Mouse (Mus musculus): ENCODE measurements at regions not wholly inside any gene's neighbourhood (a gene's known extent, or its start where the extent isn't known, plus 50 kb on each side); places are given as distances from the start of the nearest gene placed in this dataset.
"Not testable (repeated sequence)": the region's sequence is repeated elsewhere in the genome, so short reads cannot be mapped to it uniquely, and the experiment has no call there.

DNA sequence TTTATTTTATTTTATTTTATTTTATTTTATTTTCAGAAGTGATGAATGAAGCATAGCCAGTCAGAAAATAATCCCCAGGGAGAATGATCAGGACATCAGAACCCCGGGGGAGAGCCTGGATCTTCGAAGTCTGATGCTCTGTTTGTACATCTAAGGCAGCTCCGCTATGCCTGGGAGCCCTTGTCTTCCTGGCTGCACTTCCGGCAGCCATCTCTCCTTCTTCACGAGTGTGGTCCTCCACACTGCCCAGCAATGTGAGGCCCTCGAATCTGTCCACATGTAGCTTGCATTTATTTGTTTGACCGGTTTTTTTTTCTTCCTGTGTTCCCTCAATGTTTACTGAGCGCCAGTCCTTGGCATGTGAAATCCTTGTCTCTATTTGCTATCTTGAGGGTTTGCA lies 95.9 kb downstream of the Vcpkmt start:
- ATAC-seq (ENCODE audit: insufficient number of reproducible peaks, low FRiP score, low TSS enrichment), result no peak

GRCm38 (mm10) chr12:69485652-69486651 lies 96.9 kb downstream of the Vcpkmt start:
- ATAC-seq (ENCODE audit: insufficient number of reproducible peaks, low FRiP score, low TSS enrichment), result peak; percentile 52

GRCm38 (mm10) chr12:69481420-69481819 lies 101.4 kb downstream of the Vcpkmt start:
- no peak for ATAC-seq (ENCODE audit: insufficient number of reproducible peaks, low FRiP score, low TSS enrichment)

- ATAC-seq (ENCODE audit: insufficient number of reproducible peaks, low FRiP score, low TSS enrichment), result peak; percentile 79
Observed at GRCm38 (mm10) chr12:69476631-69477091, 104.4 kb upstream of the Gm9887 start.

DNA sequence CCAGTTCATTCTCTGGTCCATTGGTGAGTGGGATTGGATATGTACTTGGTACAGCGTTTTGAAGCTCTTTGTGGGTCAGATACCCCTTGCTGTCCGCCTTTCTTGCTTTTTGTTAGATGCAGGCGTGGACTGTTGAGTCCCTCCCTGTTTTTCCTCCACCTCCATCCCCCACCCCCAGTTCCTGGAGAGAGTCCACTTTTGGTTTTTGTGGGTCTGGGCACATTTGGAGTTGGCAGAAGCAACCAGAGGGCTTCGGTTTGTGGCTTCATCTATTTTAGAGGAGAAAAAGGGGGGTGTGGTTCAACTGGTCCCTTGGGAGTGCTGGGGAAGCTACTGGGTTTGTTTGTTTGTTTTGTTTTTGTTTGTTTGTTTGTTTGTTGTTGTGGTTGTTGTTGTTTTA lies 103.9 kb upstream of the Gm9887 start:
- ATAC-seq (ENCODE audit: insufficient number of reproducible peaks, low FRiP score, low TSS enrichment), result no peak

DNA sequence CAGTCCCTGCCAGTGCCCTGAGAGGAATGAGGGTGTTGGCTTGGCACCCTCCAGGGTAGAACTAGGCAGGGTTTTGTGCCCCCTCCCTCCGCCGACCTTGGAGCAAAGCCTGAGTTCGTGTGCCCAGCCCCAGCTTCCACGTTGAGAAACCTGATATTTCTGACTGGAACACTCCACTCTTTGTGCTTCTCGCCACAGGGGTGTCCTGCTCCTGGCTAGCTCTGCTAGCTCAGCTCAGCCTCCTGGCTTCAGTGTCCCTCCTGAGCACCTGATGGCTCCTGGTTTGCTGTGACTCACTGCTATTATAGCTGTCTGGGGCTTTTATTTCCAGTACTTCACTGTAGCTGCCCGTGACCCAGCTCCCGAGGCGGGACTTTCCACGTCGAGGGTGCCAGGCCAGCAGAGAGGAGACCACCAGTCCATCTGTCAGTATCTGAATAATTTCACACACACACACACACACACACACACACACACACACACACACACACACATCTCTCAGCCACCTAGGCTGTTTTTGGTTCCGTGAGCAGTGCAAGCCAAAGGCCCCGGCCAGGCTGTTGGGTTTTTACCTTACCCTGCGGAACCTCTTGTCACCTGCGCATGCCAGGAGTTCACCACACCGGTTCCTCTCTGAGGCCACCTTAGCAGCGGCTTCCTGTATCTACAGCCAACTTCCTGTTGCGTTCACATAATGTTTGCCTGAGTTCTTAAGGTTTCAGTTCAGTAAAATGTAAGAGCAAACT lies 102.8 kb upstream of the Gm9887 start:
- ATAC-seq (ENCODE audit: insufficient number of reproducible peaks, low FRiP score, low TSS enrichment), result peak; percentile 74; the same call in 1 of the 2 replicates

- ATAC-seq (ENCODE audit: insufficient number of reproducible peaks, low FRiP score, low TSS enrichment), result no peak
Observed at GRCm38 (mm10) chr12:69474141-69474915, 102.1 kb upstream of the Gm9887 start.

GRCm38 (mm10) chr12:69473379-69474057 lies 101.3 kb upstream of the Gm9887 start:
- no peak for ATAC-seq (ENCODE audit: insufficient number of reproducible peaks, low FRiP score, low TSS enrichment)

DNA sequence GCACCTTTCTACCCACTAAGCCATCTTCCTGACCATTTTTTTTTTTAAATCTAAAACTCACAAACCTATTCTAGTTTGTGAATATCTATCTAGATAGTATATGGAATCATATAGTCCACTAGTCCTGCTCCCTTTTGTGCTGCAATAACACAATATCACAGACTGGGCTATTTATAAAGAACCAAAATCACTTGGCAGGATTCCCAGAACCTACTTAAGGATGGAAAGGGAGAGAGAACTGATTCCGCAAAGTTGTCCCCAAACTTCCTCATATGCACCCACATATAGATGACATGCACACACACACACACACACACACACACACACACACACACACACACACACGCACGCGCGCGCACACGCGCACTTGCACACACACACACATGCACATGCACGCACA lies 100.7 kb upstream of the Gm9887 start:
- ATAC-seq (ENCODE audit: insufficient number of reproducible peaks, low FRiP score, low TSS enrichment), result no peak

GRCm38 (mm10) chr12:69471876-69472275 lies 99.6 kb upstream of the Gm9887 start:
- no peak for ATAC-seq (ENCODE audit: insufficient number of reproducible peaks, low FRiP score, low TSS enrichment)

- no peak for ATAC-seq (ENCODE audit: insufficient number of reproducible peaks, low FRiP score, low TSS enrichment)
Observed at GRCm38 (mm10) chr12:69469004-69469403, 96.7 kb upstream of the Gm9887 start.

DNA sequence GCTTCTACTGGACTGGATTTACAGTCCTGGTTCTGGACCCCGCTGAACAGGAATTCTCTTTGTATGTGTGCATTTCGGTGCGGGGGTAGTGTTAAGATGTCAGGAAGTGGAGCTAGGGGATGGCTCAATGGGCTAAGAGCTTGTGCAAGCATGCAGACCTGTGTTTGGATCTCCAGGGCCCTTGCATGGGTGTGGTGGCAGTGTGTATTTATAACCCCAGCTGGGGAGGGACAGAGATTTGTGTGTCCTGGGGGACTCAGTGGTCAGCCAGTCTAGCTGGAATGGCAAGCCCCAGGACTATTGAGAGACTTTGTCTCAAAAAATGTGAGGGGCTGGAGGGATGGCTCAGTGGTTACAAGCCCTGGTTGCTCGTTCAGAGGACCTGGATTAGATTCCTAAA lies 95.1 kb upstream of the Gm9887 start:
- no peak for ATAC-seq (ENCODE audit: insufficient number of reproducible peaks, low FRiP score, low TSS enrichment)

DNA sequence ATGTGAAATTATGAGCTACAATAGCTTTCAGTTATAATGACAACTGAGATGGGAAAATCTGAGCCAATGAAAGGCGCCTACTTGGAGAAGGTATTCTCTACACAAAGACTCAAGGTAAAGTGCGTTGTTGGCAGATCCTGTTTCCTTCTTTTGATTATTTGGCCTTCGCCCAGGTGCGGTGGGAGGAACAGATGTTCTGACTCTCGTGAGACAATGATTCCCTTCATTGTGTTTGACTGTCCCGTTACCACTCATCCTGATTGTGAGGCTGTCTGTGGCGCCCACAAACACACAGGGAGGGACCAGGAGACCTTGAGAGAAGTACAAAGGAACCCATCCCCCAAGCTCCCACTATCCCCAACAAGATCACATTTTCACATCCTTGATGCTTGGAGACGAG lies 92.6 kb upstream of the Gm9887 start:
- no peak for ATAC-seq (ENCODE audit: insufficient number of reproducible peaks, low FRiP score, low TSS enrichment)

DNA sequence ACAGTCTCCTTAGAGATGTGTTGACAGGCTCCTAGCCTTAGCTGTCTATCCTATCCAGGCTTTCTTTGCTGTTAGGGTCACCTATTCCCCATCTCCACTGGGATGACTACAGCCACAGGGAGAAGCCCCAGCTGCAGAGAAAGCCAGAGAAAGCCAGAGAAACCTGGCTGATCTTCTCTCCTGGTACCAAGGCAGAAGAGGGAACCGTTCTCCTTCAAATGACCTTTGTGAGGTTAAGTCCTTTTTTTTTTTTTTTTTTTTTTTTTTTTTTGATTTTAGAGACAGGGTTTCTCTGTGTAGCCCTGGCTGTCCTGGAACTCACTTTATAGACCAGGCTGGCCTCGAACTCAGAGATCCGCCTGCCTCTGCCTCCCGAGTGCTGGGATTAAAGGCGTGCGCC lies 91.1 kb upstream of the Gm9887 start:
- not testable (repeated sequence) for ATAC-seq (ENCODE audit: insufficient number of reproducible peaks, low FRiP score, low TSS enrichment)

DNA sequence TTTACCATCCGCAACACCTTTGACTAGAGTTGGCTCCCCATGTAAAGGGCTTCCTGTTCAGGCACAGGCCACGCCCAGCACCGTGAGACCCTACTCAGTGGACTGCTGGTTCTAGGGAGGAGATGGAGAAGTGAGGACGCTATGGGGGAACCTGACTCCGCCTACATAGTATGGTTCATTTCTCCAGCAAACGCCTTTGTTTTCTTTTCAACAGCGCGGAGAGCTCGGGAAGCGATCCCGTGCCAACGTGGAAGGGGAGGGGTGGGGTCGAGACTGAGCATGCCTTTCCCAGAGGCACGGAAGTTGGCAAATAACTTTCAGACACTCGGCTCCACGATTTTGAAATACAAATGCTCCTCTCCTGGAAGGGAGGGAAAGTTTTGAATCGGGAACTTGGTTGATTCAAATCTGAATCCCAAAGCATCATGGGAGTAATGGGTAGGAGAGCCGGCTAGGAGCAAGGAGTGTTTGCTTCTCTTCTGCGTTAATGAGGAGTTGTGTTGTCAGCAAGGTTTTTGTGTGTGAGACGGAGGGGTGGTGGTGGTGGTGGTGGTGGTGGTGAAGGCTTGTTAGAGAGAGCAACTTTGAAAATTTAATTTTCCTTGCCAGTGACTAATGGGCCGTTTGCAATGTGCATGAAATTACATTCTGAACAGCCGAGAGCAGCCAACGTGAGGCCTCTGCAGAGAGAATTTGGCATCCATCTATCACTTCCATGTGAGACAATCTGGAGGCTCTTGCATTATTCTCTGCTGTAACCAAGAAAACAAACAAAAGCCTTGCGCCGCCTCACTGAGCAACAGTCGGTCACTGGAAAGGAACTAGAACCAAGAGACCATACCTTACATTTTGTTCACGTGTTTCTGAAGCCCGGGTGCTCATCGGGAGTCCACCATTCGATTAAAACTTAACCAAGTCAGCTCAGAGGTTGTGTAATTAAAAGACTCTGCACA lies 89.9 kb upstream of the Gm9887 start:
- no peak for ATAC-seq (ENCODE audit: insufficient number of reproducible peaks, low FRiP score, low TSS enrichment)

DNA sequence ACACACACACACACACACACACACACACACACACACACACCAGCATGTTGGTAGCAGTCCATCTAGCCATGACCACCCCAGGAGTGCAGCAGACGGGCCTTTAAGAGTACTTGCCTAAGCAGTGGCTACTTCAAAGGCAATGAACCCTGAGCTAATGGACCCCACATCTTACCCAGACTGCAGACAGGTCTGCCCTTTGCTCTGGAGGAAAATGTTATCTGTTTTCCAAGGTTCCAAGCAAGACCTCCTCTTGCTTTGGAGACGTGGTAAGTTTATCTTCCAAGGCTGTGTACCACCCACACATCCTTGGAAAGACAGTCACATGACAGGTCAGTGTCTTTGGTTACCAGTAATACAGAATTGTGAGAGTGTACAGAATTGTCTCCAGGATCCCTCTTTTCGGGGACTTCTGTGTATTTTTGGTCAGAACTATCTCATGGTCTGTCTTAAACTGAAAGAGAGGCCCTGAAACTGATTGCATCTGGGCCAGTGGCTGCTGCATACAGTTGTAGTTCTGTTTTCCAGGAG lies 88.4 kb upstream of the Gm9887 start:
- no peak for ATAC-seq (ENCODE audit: insufficient number of reproducible peaks, low FRiP score, low TSS enrichment)

GRCm38 (mm10) chr12:69458170-69458841 lies 86.0 kb upstream of the Gm9887 start:
- ATAC-seq (ENCODE audit: insufficient number of reproducible peaks, low FRiP score, low TSS enrichment), result peak; percentile 66; the same call in 1 of the 2 replicates

DNA sequence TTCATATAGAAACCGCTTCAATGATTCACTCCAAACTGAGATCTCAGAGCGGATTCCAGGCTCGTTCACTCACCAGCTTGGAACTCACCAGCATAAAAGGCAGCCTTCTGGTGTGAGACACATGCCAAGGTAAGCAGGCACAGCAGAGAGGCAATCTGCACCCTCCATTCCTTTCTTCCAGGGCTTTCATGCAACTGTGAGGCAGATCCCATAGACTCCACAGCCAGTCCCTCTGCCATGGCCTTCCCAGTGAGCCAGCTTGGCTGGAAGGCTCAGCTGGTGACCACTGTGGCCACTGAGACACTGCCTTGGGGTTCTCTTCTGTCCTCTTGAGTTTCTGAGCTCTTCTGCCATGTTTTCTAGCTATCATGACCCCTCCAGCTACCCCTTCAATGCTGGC lies 84.5 kb upstream of the Gm9887 start:
- ATAC-seq (ENCODE audit: insufficient number of reproducible peaks, low FRiP score, low TSS enrichment), result peak; percentile 73
